Mouse (Mus musculus) mouse embryonic stem cell (cell line): ENCODE results near the gene Prkca.

Source experiments
- in situ Hi-C, 2 experiments: fragments of 300-500 bp; cut with MboI; formaldehyde crosslinking; loops; 1 replicate in 1 of 2; 3 replicates in 1 of 2; pipeline ENCODE4 v1.14.3; 2019 to 2020; ENCODE audit warnings: low sequenced_read_pairs in 2 of 2, low pct_unique_long_range_greater_than_20kb in 1 of 2, mixed read lengths in 1 of 2; ENCODE audit not compliant: unreplicated experiment in 1 of 2

The Prkca gene

DNA sequence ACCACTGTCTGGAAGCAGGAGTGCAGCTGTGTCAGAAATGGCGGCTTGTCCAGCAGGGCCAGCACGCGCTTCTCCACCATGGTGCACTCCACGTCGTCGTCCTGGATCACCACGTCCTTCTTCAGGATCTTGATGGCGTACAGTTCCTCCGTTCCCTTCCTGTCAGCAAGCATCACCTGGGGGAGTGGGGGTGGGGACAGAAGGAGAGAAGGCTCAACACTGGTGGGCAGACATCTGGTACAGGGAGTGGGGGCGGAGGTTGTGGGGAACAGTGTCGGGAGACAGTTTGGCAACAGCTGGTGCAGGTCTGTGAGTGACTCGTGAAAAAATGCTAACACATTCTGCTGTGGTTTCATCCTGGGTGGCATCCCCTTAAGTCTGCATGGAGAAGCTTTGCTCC is 359.8 kb downstream of the Prkca start:
- in situ Hi-C loops = loop anchor here (25.0 kb wide), 1 partner anchor 472 kb away; no protein-coding TSS in a partner anchor

DNA sequence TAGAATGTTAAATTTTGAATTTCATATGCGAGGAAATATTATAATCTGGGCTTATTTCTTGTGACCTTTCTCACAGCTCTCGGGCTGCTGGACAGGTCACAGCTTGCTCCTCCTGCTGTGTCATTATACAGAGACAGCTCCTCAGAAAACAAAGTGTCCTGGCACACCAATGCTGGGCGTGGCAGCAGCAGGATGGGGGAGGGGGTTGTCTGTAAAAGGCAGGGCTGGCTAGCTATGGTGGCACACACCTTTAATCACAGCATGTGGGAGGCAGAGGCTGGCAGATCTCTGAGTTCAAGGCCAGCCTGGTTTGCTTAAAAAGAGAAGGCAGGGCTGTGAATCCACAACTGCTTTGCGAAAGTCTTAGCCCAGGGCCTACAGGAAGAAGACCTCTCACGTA is 360.5 kb downstream of the Prkca start:
- in situ Hi-C loops = loop anchor here (25.0 kb wide), 1 partner anchor 471 kb away; no protein-coding TSS in a partner anchor

DNA sequence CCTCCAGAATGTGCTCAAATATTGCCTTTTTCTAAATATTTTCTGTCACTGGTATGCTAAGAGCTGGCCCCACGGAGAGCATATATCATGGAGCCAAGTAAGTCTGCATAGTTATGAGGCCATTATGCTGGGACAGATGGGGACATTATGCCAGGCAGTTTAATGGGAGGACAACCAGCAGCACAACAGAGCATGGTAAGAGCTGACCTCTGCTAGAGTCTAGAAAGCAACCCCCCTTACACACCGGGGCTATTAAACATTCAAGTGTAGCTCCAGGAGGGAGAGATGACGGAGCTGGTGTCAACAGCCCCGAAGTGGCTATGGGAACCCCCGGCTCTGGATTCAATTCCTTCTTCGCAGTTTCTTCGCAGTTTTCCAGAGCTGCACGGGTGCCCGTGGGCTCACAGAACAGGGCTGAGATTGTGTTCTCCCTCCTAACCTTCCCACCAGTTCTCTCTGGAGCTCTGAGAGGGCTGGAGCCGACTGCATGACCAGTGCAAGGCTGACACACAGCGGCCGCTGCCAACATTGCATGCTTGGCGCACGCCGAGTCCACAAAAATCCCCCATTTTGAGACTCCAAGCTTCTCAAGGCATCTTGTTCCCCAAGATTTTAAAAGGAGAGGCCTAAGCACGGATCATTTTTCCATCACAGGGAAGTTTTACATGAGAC is 361.4 kb downstream of the Prkca start:
- in situ Hi-C loops = loop anchor here (25.0 kb wide), 1 partner anchor 470 kb away; no protein-coding TSS in a partner anchor

GRCm38 (mm10) chr11:107979497-107980174 is 364.1 kb downstream of the Prkca start:
- in situ Hi-C loops = loop anchor here (25.0 kb wide), 1 partner anchor 467 kb away; no protein-coding TSS in a partner anchor

GRCm38 (mm10) chr11:107969943-107970342 is 373.8 kb downstream of the Prkca start:
- in situ Hi-C loops = no loop called here

DNA sequence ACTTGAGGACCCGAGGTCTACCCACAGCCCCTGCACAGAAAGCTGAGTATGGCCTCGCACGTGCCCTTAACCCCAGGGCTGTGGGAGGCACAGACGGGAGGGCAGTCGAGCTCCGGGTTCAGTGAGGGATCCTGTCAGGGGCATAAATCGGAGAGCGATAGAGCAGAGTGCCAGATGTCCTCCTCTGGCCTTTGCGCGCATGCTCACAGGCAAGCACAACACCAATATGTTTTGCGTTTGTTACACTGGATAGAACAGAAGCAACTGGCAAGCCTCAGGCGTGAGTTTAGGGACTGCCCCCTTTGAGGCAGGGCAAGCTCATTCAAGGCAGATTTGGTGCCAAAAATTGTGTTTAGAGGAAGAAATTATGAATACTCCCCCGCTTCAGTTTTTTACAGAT is 375.6 kb downstream of the Prkca start:
- in situ Hi-C loops = no loop called here

- in situ Hi-C loops = no loop called here
These were observed 377.5 kb downstream of the Prkca start for GRCm38 (mm10) chr11:107966229-107966628.

- in situ Hi-C loops = no loop called here
These were observed 378.3 kb downstream of the Prkca start for GRCm38 (mm10) chr11:107965449-107965848.

GRCm38 (mm10) chr11:107957566-107958350 is 386.0 kb downstream of the Prkca start:
- in situ Hi-C loops = no loop called here

DNA sequence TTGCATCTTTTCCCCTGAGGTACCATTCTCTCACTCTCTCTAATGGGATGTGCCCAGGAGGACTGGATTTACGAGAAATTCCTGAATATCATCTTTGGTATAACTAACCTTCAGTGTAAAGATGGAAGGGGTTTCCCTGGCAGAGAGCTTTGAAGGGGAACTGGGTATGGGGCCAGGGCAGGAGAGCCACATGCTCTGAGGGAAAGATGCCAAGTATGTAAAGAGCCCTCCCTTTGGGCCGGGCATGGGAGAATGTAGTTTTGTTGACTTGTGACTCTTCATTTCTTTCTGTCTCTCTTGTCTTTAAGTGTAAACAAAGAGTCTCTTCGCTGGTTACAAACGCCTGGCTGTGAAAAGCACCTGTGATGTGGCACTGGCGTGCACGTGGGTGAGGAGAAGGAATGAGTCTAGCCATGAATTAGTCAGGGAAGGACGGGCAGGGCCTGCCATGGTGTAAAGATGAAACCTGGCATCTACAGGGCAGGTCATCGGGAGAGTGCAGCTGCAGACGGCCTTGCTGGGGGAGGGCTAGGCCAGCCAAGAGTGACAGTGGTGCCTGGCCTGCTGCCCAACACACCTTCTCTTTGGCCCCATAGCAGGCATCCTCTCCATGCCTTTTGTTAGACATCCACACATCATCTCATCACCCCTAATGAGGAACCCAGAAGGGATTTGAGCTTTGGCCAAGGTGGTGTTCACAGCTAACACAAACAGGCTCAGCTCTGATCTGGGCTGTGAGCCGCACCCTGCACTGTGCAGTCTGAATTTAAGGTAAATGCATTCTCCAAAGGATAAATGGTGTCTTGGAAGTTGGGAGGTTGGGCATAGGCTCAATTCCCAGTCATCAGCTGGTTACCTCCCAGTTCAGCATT is 388.3 kb downstream of the Prkca start:
- in situ Hi-C loops = no loop called here

DNA sequence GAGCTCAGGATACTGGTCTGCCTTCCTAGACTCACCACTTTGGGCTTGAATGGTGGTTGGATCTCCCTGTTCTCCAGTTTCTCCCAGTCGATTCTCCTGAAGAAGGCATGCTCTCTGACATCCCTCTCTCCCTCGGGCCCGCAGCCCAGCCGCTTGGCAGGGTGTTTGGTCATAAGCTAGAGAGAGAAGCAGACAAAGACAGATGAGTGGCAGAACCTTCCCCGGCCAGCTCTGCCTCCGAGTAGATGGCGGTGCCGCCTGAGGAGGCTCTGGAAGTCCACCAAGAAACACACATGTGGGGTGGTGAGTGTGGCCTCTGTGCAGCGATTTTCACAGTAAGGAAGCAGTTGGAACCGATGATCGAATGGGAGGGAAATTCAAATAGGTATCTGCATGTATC is 392.3 kb downstream of the Prkca start:
- in situ Hi-C loops = no loop called here

GRCm38 (mm10) chr11:107950658-107951057 is 393.1 kb downstream of the Prkca start:
- in situ Hi-C loops = no loop called here

DNA sequence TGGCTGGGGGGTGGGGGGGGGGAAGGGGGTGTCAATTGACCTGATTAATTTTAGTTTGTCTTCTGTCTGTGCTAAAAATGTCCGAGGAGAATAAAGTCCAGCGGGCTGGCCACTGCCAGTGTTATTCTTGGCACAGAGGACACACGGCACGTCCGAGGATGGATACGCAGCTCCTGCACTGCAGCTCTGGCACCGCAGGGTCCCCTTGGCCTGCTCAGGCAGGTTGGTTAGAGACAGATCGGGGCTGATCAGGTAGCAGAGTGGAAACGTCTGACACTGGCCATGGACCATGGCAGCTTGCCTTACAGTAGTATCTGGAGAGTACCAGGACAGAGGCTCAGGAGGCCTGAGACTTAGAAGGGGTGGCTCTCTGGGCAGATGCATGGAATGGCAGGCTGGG is 393.5 kb downstream of the Prkca start:
- in situ Hi-C loops = no loop called here

GRCm38 (mm10) chr11:107947951-107948350 is 395.8 kb downstream of the Prkca start:
- in situ Hi-C loops = no loop called here

DNA sequence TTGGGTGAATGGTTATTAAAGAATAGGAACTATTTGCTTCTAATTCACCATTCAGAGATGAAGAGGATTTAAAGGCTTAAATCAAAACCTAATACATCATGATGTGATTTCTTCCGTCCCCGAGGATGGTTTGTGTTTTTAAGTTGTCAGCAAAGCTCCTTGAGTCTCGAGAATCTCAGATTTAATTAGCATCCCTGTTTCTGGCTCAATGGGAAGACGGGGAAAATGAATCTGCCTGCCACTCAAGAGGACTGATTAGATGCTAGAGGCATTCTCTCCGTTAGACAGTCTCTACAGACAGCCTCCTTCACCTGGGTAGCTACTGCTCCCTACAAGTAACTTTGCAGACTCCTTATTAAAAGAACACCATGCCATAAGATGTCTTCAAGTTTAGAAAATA is 396.9 kb downstream of the Prkca start:
- in situ Hi-C loops = no loop called here

DNA sequence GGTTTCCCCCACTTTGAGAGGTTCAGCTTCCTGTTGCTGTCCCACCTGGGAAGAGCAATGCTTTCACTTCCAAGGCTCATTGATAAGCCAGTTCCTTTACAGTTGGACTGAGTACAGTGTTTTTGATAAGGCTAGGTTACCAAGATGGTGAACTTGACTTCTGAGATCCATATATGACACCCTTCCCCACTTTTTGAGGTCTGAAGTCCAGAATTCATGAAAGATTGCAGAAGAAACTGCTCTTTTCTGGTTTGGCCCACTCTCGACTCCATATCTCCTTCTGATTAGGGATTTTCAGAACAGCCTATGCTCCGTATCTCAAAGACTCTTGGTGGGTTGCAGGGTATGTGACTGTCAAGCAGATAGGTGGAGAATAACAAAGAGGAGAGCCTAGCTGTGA is 406.8 kb downstream of the Prkca start:
- in situ Hi-C loops = no loop called here

DNA sequence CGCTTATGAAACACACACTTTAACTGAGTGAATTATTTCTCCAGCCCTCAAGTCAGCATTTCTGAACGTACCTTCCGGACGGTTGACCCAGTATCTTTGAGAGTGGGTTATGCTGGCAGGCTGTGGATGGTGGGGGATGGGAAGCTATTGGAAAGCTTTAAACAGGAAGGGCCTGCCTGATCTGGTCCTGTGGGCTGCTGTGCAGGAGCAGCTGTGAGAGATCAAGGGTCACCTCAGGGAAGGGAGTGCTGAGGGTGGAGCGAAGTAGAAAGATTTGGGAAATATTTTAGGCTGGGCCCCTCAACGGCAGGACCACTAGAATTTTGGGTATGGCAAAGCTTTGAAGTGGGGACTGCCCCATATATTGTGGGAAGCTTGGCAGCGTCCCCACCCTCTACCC is 412.0 kb downstream of the Prkca start:
- in situ Hi-C loops = no loop called here

- in situ Hi-C loops = no loop called here
These were observed 412.4 kb downstream of the Prkca start for GRCm38 (mm10) chr11:107931288-107931687.
